Mouse (Mus musculus): Measurements from ENCODE around the gene Lats2. TPM values are rescaled to one million over a fixed set of nuclear protein-coding genes. Genes with fewer than 3 reads are reported as not detected.

The Lats2 gene
- polyA plus RNA-seq, 1 experiment = 23.0 TPM

DNA sequence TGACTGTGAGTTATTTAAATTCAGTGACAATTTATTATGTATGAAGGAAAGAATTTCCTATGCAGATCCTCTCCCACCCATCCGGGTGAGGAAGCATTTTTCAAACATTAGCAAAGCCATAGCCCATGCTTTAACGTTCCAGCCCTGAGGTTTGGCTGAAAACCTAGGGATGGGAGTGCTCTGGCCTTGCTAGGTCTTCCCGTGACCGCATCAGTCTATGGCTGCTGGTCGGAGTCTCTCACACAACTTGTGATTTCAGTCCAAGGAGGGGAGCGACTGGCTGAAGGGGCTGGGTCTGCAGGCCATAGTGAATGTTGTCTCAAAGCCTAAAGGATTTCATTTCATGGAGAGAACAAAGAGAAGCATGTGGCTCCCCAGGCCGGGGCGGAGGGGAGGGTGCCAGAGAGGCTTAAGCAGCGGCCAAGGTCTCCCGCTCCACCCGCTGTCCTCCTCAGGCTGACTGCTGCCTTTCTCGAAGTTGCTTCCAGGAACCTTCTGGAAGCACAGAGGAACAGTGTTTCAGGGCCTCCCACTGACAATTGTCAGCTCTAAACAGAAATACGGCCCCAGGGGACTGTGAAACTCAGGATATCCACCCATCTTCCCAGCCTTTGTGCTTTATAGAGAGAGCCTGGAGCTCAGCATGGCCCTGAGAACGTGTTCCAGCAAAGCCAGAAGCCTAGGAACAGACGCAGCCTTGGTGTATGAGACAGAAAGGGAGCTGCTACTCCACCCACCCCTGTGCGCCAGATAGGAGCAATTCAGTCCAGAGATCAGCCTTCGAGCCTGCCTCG is 50.9 kb downstream of the Lats2 start:
- Histone ChIP-seq H3K4me3 (ENCODE audit: low read depth, low read length) (no peak overlapping the region), H3K27me3 (ENCODE audit: control insufficient read depth, insufficient read depth, low read length) (no peaks in the 10 kb centered on the region), H3K4me1 (ENCODE audit: control insufficient read depth, insufficient read depth, insufficient read length, low read length) (peaks cover 18% of the 10 kb centered on the region), H3K27ac (ENCODE audit: insufficient read depth, low read depth, low read length) (no peak overlapping the region; the same call in 1 of the 2 replicates), H3K36me3 (ENCODE audit: control insufficient read depth, insufficient read depth, low read length) (no peaks in the 10 kb centered on the region)
- no peak for TF ChIP-seq POLR2A (IDR thresholded peaks at IDR 0.05; ENCODE audit: low read depth, low read length)
- TF ChIP-seq CTCF (IDR thresholded peaks at IDR 0.05; ENCODE audit: extremely low read depth, insufficient read length, insufficient replicate concordance, low read depth, low read length) = no peak
- 41% methylated on average over 18 of the region's 18 CpGs for WGBS

DNA sequence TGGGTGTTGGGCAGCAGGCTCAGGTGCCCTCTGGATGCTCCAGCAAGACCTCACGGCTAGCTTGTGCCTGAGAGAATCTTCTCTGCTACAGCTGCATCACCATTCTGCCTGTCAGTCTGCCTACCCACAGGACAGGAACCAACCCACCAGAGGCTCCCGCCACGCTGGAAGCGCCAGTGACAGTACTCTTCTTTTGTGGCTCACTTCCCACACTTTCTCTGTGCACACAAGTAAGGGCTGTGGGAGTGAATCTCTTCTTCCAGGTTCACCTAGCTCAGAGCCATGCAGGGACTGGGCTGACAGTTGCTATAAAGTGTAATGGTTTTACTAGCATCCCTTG is 51.5 kb downstream of the Lats2 start:
- no peaks in the 10 kb centered on the region for H3K36me3 ChIP-seq (ENCODE audit: control insufficient read depth, insufficient read depth, low read length)
- no peak for TF ChIP-seq POLR2A (IDR thresholded peaks at IDR 0.05; ENCODE audit: low read depth, low read length)
- no peak for TF ChIP-seq CTCF (IDR thresholded peaks at IDR 0.05; ENCODE audit: extremely low read depth, insufficient read length, insufficient replicate concordance, low read depth, low read length)
- H3K4me1 ChIP-seq (ENCODE audit: control insufficient read depth, insufficient read depth, insufficient read length, low read length) = peaks cover 15% of the 10 kb centered on the region
- no peak overlapping the region for H3K27ac ChIP-seq (ENCODE audit: insufficient read depth, low read depth, low read length)
- H3K4me3 ChIP-seq (ENCODE audit: low read depth, low read length) = no peak overlapping the region
- no peaks in the 10 kb centered on the region for H3K27me3 ChIP-seq (ENCODE audit: control insufficient read depth, insufficient read depth, low read length)
- WGBS = 86% methylated on average over 4 of the region's 4 CpGs

GRCm38 (mm10) chr14:57705759-57706158 is 52.4 kb downstream of the Lats2 start:
- no peak for TF ChIP-seq POLR2A (IDR thresholded peaks at IDR 0.05; ENCODE audit: low read depth, low read length)
- TF ChIP-seq CTCF (IDR thresholded peaks at IDR 0.05; ENCODE audit: extremely low read depth, insufficient read length, insufficient replicate concordance, low read depth, low read length) = no peak
- Histone ChIP-seq H3K4me1 (ENCODE audit: control insufficient read depth, insufficient read depth, insufficient read length, low read length) (peaks cover 11% of the 10 kb centered on the region), H3K27ac (ENCODE audit: insufficient read depth, low read depth, low read length) (no peak overlapping the region), H3K27me3 (ENCODE audit: control insufficient read depth, insufficient read depth, low read length) (no peaks in the 10 kb centered on the region), H3K36me3 (ENCODE audit: control insufficient read depth, insufficient read depth, low read length) (no peaks in the 10 kb centered on the region), H3K4me3 (ENCODE audit: low read depth, low read length) (no peak overlapping the region)
- 86% methylated on average over 4 of the region's 4 CpGs for WGBS

DNA sequence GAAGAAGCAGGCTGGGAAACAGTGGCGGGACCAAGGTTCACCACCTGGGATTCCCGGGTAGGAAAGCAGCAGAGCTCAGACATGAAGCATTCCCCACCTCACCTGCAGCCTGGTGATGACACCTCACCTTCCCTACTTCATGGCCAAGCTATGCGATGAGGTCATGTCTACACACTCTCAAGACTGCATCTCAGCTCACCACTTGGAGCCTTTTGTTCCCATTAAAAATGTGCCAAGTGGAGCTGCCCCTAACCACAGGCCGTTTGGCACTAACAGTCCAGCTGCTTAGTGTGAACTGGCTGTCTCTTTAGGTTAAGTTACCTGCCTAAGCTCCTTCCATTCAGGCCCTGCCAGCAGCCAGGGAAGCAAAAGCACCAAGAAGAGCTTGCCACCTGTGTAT is 53.1 kb downstream of the Lats2 start:
- Histone ChIP-seq H3K4me1 (ENCODE audit: control insufficient read depth, insufficient read depth, insufficient read length, low read length) (peaks cover 11% of the 10 kb centered on the region), H3K4me3 (ENCODE audit: low read depth, low read length) (no peak overlapping the region), H3K27ac (ENCODE audit: insufficient read depth, low read depth, low read length) (no peak overlapping the region), H3K27me3 (ENCODE audit: control insufficient read depth, insufficient read depth, low read length) (no peaks in the 10 kb centered on the region), H3K36me3 (ENCODE audit: control insufficient read depth, insufficient read depth, low read length) (peaks cover 2% of the 10 kb centered on the region; the same call in 1 of the 2 replicates)
- TF ChIP-seq POLR2A (IDR thresholded peaks at IDR 0.05; ENCODE audit: low read depth, low read length) (no peak), CTCF (IDR thresholded peaks at IDR 0.05; ENCODE audit: extremely low read depth, insufficient read length, insufficient replicate concordance, low read depth, low read length) (no peak)
- 74% methylated on average over 4 of the region's 4 CpGs for WGBS

DNA sequence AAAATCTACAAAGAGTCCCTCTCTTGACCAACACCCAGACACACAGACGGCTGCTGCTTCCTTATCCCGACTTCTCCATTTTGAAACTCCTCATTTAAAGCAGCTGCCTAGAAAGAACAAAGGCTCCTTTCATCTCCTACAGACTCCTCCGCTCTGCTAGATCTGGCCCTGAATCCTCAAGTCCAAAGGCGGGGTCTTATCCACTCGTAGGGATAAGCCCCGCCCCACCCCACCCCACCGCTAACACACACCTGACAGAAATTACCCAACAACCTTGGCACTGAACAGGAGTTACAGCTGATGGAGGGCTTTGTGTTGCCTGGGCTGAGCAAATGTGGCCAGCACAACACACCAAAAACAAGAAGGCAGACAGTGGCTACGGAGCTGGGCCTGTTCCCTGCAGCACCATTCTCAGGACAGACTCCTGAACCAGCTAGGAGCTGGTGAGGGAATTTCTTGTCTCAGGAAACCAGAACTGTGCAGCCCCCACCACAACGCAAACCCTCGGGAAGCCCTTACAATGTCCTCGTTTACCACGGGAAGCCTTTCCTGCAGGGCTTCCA is 56.2 kb downstream of the Lats2 start:
- WGBS = 35% methylated on average over 12 of the region's 12 CpGs

GRCm38 (mm10) chr14:57699461-57699970 is 58.7 kb downstream of the Lats2 start:
- TF ChIP-seq POLR2A (IDR thresholded peaks at IDR 0.05; ENCODE audit: low read depth, low read length) (no peak), CTCF (IDR thresholded peaks at IDR 0.05; ENCODE audit: extremely low read depth, insufficient read length, insufficient replicate concordance, low read depth, low read length) (no peak)
- Histone ChIP-seq H3K4me1 (ENCODE audit: control insufficient read depth, insufficient read depth, insufficient read length, low read length) (peaks cover 2% of the 10 kb centered on the region; the same call in 1 of the 2 replicates), H3K27ac (ENCODE audit: insufficient read depth, low read depth, low read length) (no peak overlapping the region), H3K36me3 (ENCODE audit: control insufficient read depth, insufficient read depth, low read length) (peaks cover 27% of the 10 kb centered on the region), H3K27me3 (ENCODE audit: control insufficient read depth, insufficient read depth, low read length) (no peaks in the 10 kb centered on the region), H3K4me3 (ENCODE audit: low read depth, low read length) (no peak overlapping the region)
- 97% methylated on average over 33 of the region's 33 CpGs for WGBS

More for the DNA sequence above, 56.2 kb downstream of the Lats2 start:
- Histone ChIP-seq H3K4me3 (ENCODE audit: low read depth, low read length) (no peak overlapping the region), H3K36me3 (ENCODE audit: control insufficient read depth, insufficient read depth, low read length) (peaks cover 15% of the 10 kb centered on the region), H3K27me3 (ENCODE audit: control insufficient read depth, insufficient read depth, low read length) (no peaks in the 10 kb centered on the region), H3K4me1 (ENCODE audit: control insufficient read depth, insufficient read depth, insufficient read length, low read length) (peaks cover 2% of the 10 kb centered on the region; the same call in 1 of the 2 replicates), H3K27ac (ENCODE audit: insufficient read depth, low read depth, low read length) (no peak overlapping the region)
- no peak for TF ChIP-seq POLR2A (IDR thresholded peaks at IDR 0.05; ENCODE audit: low read depth, low read length)
- TF ChIP-seq CTCF (IDR thresholded peaks at IDR 0.05; ENCODE audit: extremely low read depth, insufficient read length, insufficient replicate concordance, low read depth, low read length) = no peak

DNA sequence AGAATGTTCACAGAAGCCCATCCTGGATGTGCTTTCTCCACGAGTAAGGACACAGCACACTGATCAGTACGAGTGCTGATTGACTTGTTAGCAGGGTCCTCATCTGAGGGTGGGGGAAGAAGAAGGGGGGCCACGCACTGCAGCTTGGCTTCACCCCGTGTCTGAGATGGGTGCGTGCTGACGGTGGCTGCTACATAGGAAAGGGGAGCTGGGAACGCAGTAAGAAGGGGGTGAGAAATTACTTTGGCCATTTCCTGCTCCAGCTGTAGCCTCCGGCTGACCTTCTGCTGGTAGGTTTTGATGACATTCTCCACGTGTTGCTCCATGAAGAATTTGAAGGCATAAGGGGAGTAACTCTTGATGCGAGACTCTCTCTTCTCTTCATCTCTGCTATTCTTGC is 59.2 kb downstream of the Lats2 start:
- TF ChIP-seq POLR2A (IDR thresholded peaks at IDR 0.05; ENCODE audit: low read depth, low read length) = no peak
- Histone ChIP-seq H3K4me1 (ENCODE audit: control insufficient read depth, insufficient read depth, insufficient read length, low read length) (peaks cover 2% of the 10 kb centered on the region; the same call in 1 of the 2 replicates), H3K27ac (ENCODE audit: insufficient read depth, low read depth, low read length) (no peak overlapping the region), H3K4me3 (ENCODE audit: low read depth, low read length) (no peak overlapping the region), H3K27me3 (ENCODE audit: control insufficient read depth, insufficient read depth, low read length) (no peaks in the 10 kb centered on the region), H3K36me3 (ENCODE audit: control insufficient read depth, insufficient read depth, low read length) (peaks cover 30% of the 10 kb centered on the region)
- 88% methylated on average over 10 of the region's 10 CpGs for WGBS
